Mouse (Mus musculus) CD4-positive helper T cell, adult 2 months (primary cell): ENCODE measurements around the gene Erp44.

Source experiments
- DNase-seq: peaks from one replicate; pipeline ENCODE4 v3.0.0-alpha.2; 2012; ENCODE audit warnings: low read depth, missing footprints, low spot score

The Erp44 gene

GRCm38 (mm10) chr4:48279498-48280134, at the start of gene Erp44, which contains the start of gene Invs:
Gene Erp44 (minus strand): TSS chr4:48279558.
Gene Invs (plus strand): TSS chr4:48279760.
- DNase-seq, result peak; percentile 97

GRCm38 (mm10) chr4:48328042-48328441, 48.7 kb upstream of the Erp44 start:
- no peak for DNase-seq

GRCm38 (mm10) chr4:48327192-48327591, 47.8 kb upstream of the Erp44 start:
- DNase-seq, result no peak

- DNase-seq, result no peak
These were observed 42.7 kb upstream of the Erp44 start for GRCm38 (mm10) chr4:48322095-48322494.

GRCm38 (mm10) chr4:48321276-48321675, 41.9 kb upstream of the Erp44 start:
- no peak for DNase-seq

GRCm38 (mm10) chr4:48316036-48316435, 36.7 kb upstream of the Erp44 start:
- no peak for DNase-seq

GRCm38 (mm10) chr4:48314814-48315213, 35.5 kb upstream of the Erp44 start:
- no peak for DNase-seq

- no peak for DNase-seq
These were observed 7.9 kb upstream of the Erp44 start for GRCm38 (mm10) chr4:48287086-48287757.

GRCm38 (mm10) chr4:48281121-48281520, 1.8 kb upstream of the Erp44 start:
- no peak for DNase-seq

- DNase-seq, result no peak
These were observed 431 bp downstream of the Erp44 start for GRCm38 (mm10) chr4:48278757-48279497.

GRCm38 (mm10) chr4:48277011-48277410, 2.3 kb downstream of the Erp44 start:
- DNase-seq, result no peak

- DNase-seq, result no peak
These were observed 3.6 kb downstream of the Erp44 start for GRCm38 (mm10) chr4:48275736-48276135.

GRCm38 (mm10) chr4:48273119-48273829, 6.1 kb downstream of the Erp44 start:
- no peak for DNase-seq

GRCm38 (mm10) chr4:48271838-48272237, 7.5 kb downstream of the Erp44 start:
- DNase-seq, result no peak

GRCm38 (mm10) chr4:48270532-48270931, 8.8 kb downstream of the Erp44 start:
- no peak for DNase-seq

GRCm38 (mm10) chr4:48268127-48268526, 11.2 kb downstream of the Erp44 start:
- DNase-seq, result no peak

- DNase-seq, result peak; percentile 19
These were observed 11.7 kb downstream of the Erp44 start for GRCm38 (mm10) chr4:48267683-48268082.

- no peak for DNase-seq
These were observed 21.3 kb downstream of the Erp44 start for GRCm38 (mm10) chr4:48258045-48258444.

GRCm38 (mm10) chr4:48253266-48253665, 26.1 kb downstream of the Erp44 start:
- DNase-seq, result no peak

GRCm38 (mm10) chr4:48244280-48244679, 35.1 kb downstream of the Erp44 start:
- DNase-seq, result no peak

GRCm38 (mm10) chr4:48243737-48244136, 35.6 kb downstream of the Erp44 start:
- DNase-seq, result peak; percentile 4

GRCm38 (mm10) chr4:48242482-48242881, 36.9 kb downstream of the Erp44 start:
- no peak for DNase-seq
